Comparison of ENCODE assay signal across 17 mouse cellular contexts in the genomic region with DNA sequence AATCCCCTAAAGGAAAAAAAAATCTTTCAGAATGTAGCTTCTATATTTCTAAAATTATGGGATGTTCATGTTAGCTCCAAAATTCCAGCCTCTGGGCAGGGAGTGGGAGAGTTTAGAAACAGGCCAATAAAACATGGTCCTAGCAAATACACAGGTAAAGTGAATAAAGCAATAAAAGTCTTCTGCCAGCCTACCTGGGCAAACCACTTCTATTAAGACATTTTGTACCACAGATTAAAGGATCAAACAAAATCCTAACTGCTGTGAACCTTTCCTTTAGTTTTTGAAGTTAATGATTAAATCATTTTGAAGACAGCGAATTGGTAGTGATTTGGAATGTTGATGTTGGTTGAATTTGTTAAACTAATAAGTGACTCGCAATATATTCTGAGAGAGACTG.
"Had no signal": no experiment of that assay in that cellular context is flagged by ENCODE, and none has a peak within 500 bp of the region (broad histone marks: within the 10 kb centered on the region; RNA-seq: fewer than 3 reads in every experiment).

No protein-coding gene starts in this region.

- H3K4me1 ChIP-seq: midbrain, embryonic 10.5 days; midbrain, embryonic 12.5 days; neural tube, embryonic 13.5 days; neural tube, embryonic 15.5 days; stomach, embryonic 15.5 days had no signal

- DNase-seq: lung, adult 18-20 months; lung, embryonic 14.5 days; lung, postnatal 10 days; lung, postnatal 4 days; midbrain, embryonic 14.5 days; right cerebral cortex, postnatal 14 days; thymus, adult 2 months; thymus, postnatal 25 days; thymus, postnatal 4 days had no signal

- H3K4me2 ChIP-seq: lung, embryonic 14.5 days; midbrain, embryonic 12.5 days; neural tube, embryonic 13.5 days; neural tube, embryonic 15.5 days; stomach, embryonic 15.5 days had no signal

- H3K9ac ChIP-seq: lung, embryonic 14.5 days; midbrain, embryonic 12.5 days; neural tube, embryonic 13.5 days; neural tube, embryonic 15.5 days; stomach, embryonic 15.5 days had no signal

- H3K27me3 ChIP-seq: midbrain, embryonic 12.5 days; neural tube, embryonic 13.5 days; neural tube, embryonic 15.5 days; stomach, embryonic 15.5 days had no signal

- H3K36me3 ChIP-seq: midbrain, embryonic 10.5 days; midbrain, embryonic 12.5 days; neural tube, embryonic 13.5 days; neural tube, embryonic 15.5 days; stomach, embryonic 15.5 days had no signal

- H3K27ac ChIP-seq: midbrain, embryonic 10.5 days; midbrain, embryonic 12.5 days; neural tube, embryonic 13.5 days; neural tube, embryonic 15.5 days; stomach, embryonic 15.5 days; stomach, postnatal 0 days had no signal

- H3K4me3 ChIP-seq: midbrain, embryonic 10.5 days; midbrain, embryonic 12.5 days; myocyte; neural tube, embryonic 13.5 days; neural tube, embryonic 15.5 days; stomach, embryonic 15.5 days had no signal

- ATAC-seq: midbrain, embryonic 16.5 days had no signal

- H3K9me3 ChIP-seq: midbrain, embryonic 10.5 days; midbrain, embryonic 12.5 days; neural tube, embryonic 13.5 days; neural tube, embryonic 15.5 days; stomach, embryonic 15.5 days had no signal
